Mouse (Mus musculus): ENCODE measurements around the gene Dicer1.

Dicer1 gene

GRCm38 (mm10) chr12:104751814-104752765 is at the start of gene Dicer1:
Gene Dicer1, minus strand, starts transcription at chr12:104751952.
- DNase-seq = peak; percentile 98

DNA sequence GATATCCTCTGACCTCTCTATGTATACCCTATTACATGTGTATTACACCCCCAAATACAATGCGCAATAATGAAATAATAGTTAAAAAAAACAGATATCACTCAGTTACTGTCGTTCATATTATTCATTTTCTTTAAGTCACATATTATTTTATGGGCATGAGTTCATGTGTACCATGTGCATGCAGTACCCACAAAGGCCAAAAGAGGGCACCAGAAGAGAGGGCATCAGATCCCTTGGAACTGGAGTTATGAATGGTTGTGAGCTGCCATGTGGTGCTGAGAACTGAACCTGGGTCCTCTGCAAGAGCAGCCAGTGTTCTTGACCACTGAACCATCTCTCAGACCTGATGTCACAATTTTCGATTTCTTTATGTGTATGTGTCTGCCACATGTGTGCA is 47.6 kb upstream of the Dicer1 start:
- no peak for DNase-seq

DNA sequence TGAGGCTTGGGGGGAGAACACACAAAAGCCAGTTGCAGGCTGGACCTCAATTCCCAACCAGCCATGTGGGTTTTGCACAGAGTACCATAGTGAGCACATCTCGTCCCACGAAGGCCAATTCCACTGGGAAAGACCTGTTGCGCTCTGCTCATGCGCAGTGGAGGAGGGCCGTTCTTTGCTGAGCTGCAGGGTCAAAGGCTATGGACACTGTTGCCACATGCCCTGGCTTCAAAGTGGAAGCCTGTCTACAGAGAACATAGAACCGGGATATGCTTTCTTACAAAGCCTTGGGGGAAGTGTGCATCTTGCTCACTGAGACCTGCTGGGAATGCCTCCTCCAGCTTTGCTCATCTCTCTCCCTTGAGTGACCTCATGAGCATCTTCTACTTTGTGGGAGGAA is 46.2 kb upstream of the Dicer1 start:
- DNase-seq = no peak

GRCm38 (mm10) chr12:104796635-104797378 is 45.1 kb upstream of the Dicer1 start:
- no peak for DNase-seq

DNA sequence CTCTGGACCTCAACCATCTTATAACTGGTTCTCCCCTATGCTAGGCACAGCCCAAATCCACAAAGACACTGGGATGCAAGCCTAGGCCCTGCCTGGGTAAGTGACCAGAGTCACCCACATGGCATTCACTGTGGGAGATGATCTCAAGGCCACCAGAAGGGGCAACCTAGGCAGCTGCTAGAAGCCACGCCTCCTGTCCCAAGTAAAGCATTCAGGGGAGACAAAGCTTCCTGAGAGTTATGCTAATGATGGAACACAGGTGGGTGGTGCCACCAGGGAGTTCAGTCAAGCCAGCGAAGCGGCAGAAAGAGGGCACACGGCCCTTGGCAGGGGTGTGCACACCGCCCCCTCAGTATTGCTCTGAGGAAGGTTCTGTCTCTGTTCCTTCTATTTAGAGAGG is 43.2 kb upstream of the Dicer1 start:
- DNase-seq = no peak

GRCm38 (mm10) chr12:104793486-104793885 is 41.7 kb upstream of the Dicer1 start:
- no peak for DNase-seq

DNA sequence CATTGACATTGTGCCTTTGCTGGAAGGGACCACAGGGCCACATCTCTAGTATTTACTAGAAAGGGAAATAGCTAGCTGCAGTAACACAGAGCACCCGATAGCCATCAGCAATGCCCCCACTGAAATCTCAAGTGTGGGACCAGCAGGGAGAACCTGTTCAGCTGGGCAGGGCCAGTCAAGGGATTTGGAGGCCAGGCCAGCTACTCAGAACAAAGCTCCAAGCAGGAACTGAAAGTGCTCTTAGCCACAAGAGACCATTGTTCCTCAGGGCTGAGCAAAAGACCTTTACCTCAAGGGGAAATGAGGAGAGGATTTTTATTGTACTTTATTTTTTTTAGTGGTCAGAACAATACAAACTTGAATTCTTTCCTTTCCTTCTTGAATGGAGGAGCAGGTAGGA is 25.9 kb upstream of the Dicer1 start:
- DNase-seq = no peak

DNA sequence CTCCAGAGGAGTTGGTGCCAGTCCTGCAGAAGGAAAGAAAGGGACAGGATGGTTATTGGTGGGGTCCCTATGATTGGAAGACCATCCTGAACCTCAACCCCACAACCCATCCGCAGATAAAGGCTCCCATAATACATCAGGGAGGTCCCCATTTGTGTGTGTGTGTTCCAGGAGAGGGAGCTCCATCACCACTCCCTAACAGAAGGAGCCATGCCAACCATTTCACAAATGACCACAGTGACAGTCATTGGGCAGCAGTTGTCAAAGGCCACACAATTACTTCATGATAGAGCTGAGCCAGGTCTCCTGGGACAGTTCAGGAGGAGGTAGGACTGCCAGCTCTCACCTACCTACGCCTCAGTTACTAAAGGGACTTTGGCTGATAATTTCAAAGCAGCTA is 20.2 kb upstream of the Dicer1 start:
- no peak for DNase-seq

GRCm38 (mm10) chr12:104769201-104769785 is 17.5 kb upstream of the Dicer1 start:
- no peak for DNase-seq

- DNase-seq = no peak
Measured at GRCm38 (mm10) chr12:104767183-104767582, 15.4 kb upstream of the Dicer1 start.

- no peak for DNase-seq
Measured at GRCm38 (mm10) chr12:104765761-104766160, 14.0 kb upstream of the Dicer1 start.

- no peak for DNase-seq
Measured at GRCm38 (mm10) chr12:104765116-104765515, 13.4 kb upstream of the Dicer1 start.

- no peak for DNase-seq
Measured at GRCm38 (mm10) chr12:104763918-104764317, 12.2 kb upstream of the Dicer1 start.

GRCm38 (mm10) chr12:104761411-104761810 is 9.7 kb upstream of the Dicer1 start:
- no peak for DNase-seq

- DNase-seq = no peak
Measured at GRCm38 (mm10) chr12:104758066-104758465, 6.3 kb upstream of the Dicer1 start.

DNA sequence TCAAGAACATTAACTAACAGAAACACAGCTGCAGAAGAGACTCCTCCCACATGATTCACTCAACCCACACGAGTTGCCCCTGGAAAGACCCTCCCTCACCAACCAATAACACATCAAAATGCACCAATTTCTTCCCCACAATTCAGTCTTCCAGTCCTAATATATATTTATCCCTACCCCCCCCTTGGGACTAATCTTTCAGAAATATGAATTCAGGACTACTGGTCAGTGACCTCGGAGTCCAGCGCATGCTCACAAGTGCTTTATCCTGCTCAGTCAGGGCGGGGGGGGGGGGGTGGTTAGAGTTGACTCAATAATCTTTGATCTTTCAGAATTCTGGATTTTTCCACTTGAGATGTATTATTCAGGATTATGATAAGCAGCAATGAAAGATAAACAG is 1.9 kb upstream of the Dicer1 start:
- DNase-seq = no peak

- DNase-seq = no peak
Measured at GRCm38 (mm10) chr12:104751331-104751813, 380 bp downstream of the Dicer1 start.

- no peak for DNase-seq
Measured at GRCm38 (mm10) chr12:104748946-104749345, 2.8 kb downstream of the Dicer1 start.

- DNase-seq = no peak
Measured at GRCm38 (mm10) chr12:104747252-104747651, 4.5 kb downstream of the Dicer1 start.

DNA sequence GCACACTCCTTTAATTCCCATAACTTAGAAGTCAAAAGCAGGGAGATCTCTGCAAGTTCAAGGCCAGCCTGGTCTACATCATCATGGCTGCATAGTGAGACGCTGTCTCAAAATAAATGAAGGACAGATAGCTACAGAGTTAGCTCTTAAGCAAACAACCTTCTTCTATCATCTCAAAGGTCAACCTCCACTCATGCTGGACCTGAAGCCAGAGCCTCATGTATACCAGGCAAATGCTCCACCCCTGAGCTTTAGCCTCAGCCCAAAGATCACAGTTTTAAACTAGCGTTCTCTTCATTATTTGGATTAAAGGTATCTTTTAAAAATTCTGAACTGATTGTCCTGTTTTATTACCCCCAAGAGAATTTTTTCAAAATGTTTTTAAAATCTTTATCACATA is 5.2 kb downstream of the Dicer1 start:
- DNase-seq = no peak

GRCm38 (mm10) chr12:104743687-104744086 is 8.1 kb downstream of the Dicer1 start:
- DNase-seq = no peak

DNA sequence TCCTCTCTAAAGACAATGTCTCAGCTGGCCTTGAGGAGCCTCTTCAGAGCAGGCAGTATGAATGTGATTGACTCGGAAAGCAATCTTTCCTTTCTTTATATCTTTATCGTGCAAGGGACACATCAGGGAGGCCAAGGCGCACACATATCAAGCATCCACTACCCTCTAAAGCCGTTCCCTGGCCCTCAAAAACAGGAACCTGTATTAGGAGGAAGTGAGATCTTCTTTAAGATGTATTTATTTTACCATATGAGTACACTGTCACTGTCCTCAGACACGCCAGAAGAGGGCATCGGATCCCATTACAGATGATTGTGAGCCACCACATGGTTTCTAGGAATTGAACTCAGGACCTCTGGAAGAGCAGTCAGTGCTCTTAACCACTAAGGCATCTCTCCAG is 9.5 kb downstream of the Dicer1 start:
- DNase-seq = no peak

All from kidney, postnatal 14 days (tissue).